Mouse (Mus musculus): Measurements from ENCODE around the gene Gm17783.
"Not testable (repeated sequence)": the region's sequence is repeated elsewhere in the genome, so short reads cannot be mapped to it uniquely, and the experiment has no call there.

The Gm17783 gene

DNA sequence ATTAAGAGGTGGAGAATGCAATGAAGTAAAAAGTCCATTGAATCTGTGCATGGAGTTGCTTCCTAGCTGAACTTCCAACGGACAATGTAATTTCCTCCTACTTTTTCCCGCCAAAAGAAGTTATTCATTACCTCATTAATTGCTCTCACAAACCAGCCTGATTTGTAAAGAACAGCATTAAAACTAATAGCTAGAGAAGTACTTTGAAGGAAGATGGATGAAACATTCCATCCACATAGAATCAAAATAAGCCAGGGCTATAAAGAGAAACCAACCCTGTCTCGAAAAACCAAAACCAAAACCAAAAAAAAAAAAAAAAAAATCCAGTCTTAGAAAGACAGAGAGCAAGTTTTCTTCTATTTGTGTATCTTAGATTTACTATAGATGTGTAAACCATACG is at the start of gene Gm17783:
Gm17783 (minus strand) TSS at position 101 of the 400 bp plus-strand sequence.
- no peak for DNase-seq

GRCm38 (mm10) chr16:45579883-45580282 is 48.0 kb upstream of the Gm17783 start:
- peak; percentile 7 for DNase-seq

DNA sequence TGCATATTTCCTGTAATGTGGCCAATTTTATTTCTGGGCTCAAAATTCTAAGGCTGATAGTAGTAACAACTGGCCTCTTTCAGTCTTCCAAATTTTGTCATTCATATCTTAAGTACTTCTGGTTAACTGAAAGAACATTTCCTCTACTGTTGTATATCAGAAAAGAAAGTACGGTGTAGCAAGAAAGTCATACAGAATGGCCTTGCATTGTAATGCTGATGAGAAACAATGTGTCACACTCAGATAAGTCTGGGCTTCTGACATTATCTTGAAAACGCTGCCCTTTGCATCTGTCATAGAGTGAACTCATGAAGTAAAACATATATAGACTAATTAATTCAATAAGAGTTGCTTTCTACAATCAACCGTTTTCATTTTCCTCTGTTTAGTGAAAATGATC is 40.5 kb upstream of the Gm17783 start:
- no peak for DNase-seq

- DNase-seq: no peak
These were observed 29.9 kb upstream of the Gm17783 start for GRCm38 (mm10) chr16:45561747-45562146.

DNA sequence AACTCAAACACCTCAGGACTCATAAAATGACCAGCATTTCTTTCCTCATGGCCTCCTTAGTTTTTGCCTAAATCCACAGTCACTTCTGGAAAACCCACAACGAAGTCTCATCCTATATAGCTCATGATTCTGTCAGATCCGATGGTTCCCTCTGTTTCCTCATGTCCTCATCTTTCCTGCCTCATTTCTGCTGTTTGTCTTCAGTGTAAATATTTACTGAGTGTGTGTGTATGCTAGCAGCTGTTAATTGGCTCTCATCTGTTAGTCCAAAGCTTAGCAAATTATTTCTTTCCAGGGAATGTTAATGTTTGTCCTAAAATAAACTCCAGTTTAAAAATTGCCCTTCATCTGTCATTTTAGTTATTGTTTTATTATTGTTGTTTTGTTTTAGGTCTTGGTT is 19.7 kb upstream of the Gm17783 start:
- DNase-seq: no peak

- no peak for DNase-seq
These were observed 16.1 kb upstream of the Gm17783 start for GRCm38 (mm10) chr16:45547982-45548381.

DNA sequence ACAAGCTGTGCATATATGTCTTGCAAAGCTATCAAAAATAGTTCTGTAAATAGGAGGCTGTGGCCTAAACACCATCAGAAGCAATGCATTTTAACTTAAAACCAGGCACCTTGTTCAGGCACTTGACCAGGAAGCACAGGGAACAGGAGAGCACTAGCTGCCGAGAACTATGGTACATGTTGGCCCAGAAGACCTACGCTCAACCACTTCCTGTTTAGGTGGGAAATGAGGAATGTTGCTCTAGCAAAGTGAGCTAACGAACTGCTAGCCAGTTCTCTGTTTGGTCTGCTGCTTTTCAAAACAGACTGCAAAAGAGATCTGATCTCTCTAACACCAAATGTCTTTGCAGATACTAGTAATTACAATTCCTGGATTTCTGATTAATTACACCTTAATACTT is 12.5 kb upstream of the Gm17783 start:
- peak; percentile 31 for DNase-seq

GRCm38 (mm10) chr16:45542108-45542507 is 10.3 kb upstream of the Gm17783 start:
- DNase-seq: no peak

- not testable (repeated sequence) for DNase-seq
These were observed 6.5 kb upstream of the Gm17783 start for GRCm38 (mm10) chr16:45538342-45538741.

GRCm38 (mm10) chr16:45535009-45535408 is 3.2 kb upstream of the Gm17783 start, which contains the start of gene Slc9c1:
Gene Slc9c1, plus strand, starts transcription at chr16:45535309.
- no peak for DNase-seq

DNA sequence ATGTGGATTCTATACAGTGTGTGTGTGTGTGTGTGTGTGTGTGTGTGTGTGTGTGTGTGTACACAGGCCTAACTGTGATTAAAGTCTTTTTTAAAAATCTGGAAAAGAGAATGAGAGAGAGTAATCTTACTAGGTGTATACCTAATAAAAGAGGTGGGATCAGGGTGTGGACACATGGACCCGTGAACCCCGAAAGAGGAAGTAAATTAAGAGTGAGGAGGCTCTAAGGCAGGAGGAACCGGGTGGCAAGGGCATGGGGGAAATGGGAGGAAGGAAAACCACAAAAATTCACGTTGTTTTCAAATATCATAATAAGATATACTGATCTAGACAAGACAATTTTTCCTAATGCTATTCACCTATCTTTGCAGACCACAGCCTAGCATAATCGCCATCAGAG is 6.3 kb downstream of the Gm17783 start:
- DNase-seq: no peak

DNA sequence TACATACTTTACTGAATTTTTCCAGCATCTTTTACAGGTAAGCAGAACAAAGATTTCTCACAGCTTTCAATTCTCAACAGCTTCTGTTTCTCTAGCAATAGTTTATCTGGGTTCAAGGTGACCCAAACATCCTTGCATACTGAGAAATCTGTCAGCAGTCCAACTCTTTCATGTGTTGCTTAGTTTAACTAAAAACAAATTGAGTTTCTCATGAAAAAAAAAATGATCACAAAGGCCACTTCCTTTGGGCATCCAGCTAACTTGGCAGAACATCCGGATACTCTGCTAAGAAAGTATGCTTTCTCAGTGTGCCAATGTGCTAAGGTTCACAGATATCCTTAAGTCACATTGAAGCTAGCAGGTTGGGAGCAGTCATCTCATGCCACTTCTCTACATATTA is 36.5 kb downstream of the Gm17783 start:
- no peak for DNase-seq

DNA sequence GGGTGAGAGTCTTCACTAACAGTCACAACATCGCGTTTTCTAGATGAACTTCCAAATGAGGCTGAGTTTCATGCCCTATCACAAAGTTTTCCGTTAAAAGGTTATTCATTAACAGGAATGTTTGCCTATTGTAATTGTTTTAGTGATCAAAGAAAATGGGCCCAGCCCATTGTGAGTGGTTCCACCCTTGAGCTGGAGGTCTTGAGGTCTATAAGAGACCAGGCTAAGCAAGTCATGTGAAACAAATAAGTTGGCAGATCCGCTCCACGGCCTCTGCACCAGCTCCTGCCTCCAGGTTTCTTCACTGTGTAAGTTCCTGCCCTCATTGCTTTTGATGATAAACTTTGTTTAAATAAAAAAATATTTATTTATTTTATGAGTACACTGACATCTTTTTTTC is 38.9 kb downstream of the Gm17783 start, which contains the start of gene Gm609:
Gm609 (minus strand) TSS at position 43 of the 400 bp plus-strand sequence.
- no peak for DNase-seq

DNA sequence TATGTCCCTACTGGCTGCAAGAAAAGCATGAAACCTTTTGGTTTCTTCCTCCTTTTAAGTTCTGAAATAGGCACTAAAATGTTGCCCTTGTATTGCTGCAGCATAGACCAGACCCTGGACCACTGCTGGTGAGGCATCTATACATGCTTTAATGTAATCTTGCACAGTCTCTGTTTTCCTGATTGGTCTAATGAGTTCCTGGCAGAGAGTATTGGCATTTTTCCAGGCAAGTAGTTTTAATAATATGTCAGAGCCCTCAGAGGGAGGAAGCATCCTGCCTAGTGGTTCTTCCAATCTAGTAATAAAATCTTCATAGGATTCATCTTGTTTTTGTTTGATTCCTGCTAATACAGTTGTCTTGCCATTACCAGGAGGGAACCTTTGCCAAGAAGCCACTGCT is 54.9 kb downstream of the Gm17783 start:
- DNase-seq: no peak

DNA sequence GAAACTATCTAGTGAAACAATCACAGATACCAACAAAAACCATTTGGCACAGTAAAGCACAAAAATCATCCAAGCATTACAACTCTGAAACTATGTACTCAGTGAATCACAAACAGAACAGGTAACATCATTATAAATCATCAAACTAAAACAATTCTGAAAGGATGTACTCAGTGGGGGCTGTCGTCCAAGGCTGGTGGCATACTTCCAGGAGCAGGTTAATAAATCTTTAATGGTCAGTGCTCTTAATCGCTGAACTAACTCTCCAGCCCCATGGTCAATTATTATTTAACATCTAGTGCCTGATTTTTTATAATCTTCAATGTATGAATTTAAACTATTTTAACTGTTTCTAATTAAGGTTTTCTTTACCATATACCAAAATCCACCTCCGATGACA is 60.0 kb downstream of the Gm17783 start:
- DNase-seq: not testable (repeated sequence)

Measured in thymus, postnatal 14 days (tissue).